Mouse (Mus musculus): ENCODE results near the gene Ceacam2.
"Not testable (repeated sequence)": the region's sequence is repeated elsewhere in the genome, so short reads cannot be mapped to it uniquely, and the experiment has no call there.

DNA sequence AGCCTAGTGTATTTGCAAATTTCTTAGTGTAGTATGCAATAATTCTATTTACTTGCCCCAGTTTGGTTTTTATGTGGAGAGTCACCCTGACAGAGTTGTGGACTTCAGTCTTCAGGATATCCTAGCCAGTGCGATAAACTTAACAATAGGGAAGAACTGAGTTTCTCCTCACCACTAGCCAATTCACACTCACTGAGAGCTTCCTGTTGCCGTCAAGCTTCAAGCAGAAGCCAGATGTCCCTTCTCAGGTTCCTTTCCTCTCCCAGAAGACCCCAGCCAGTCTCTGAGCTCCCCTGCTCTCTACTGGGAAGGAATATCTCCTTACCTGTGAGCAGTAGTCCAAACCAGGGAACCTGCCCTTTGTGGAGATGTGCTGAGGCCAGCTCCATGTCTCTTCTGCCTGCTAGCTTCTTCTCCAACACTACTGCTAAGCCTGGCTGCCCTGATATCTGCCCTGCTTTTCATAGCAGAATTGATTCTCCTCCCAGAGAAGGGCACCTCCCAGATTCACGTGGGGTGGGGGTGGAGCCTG, at the start of gene Ceacam2:
- TF ChIP-seq CTCF (IDR thresholded peaks at IDR 0.05; ENCODE audit: low read depth, low read length); POLR2A (IDR thresholded peaks at IDR 0.05; ENCODE audit: extremely low read depth, insufficient read depth, low read length): not testable (repeated sequence)

Data from liver, adult 2 months (tissue).